Mouse (Mus musculus): ENCODE data around the gene Scn2b.

The Scn2b gene

DNA sequence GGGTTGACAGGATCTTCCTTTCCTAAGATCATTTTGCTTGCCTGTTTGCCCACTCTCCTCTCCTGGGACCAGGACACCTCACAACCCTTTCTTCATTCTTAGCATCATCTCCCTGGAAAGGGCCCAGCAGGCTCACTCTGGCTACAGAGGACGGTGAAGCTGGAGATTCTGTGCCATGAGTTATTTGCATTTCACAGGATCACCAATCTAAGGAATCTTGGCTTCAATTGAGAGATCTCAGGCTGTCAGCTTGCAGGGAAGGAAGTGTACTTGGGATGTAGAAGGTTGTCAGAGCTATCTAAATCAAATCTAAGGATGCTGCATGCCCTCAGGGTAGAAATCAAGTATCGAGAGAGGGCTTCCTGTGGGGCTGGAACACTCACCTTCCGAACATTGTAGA lies 55.9 kb downstream of the Scn2b start:
- no peak for DNase-seq (ENCODE audit: low spot score)

DNA sequence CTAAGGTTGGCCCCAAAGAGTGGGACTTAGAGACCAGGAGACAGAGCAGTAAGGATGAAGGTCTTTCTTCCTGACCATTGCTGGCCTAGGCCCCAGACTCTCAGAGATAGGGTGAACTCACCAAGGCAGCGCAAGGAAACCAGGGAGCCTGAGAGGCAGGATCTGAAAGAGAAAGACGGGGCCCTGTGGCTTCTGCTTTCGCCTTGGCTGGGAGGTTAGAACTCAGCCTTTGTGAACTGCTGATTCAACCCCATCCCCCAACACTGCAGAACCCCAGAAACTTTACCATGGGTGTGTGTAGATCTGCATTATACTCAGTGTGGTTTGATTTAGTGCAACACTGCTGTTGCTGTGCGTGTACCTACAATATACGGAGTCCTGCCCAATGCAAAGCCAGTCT lies 61.7 kb downstream of the Scn2b start:
- no peak for DNase-seq (ENCODE audit: low spot score)

All from ovary, postnatal 10 days (tissue).